13 mouse cellular contexts compared by ENCODE assay signal in genomic region chr12:69250756-69251155, GRCm38 (mm10).
"Had no signal": no experiment of that assay in that cellular context is flagged by ENCODE, and none has a peak within 500 bp of the region (broad histone marks: within the 10 kb centered on the region; RNA-seq: fewer than 3 reads in every experiment).

No protein-coding gene starts in this region.

- H3K4me1 ChIP-seq: limb, embryonic 12.5 days; lung, embryonic 15.5 days; midbrain, embryonic 10.5 days; neural tube, embryonic 13.5 days; stomach, embryonic 15.5 days had no signal

- H3K4me3 ChIP-seq: limb, embryonic 12.5 days; lung, embryonic 15.5 days; midbrain, embryonic 10.5 days; neural tube, embryonic 13.5 days; stomach, embryonic 15.5 days had no signal

- ATAC-seq: midbrain, embryonic 16.5 days had no signal

- H3K9me3 ChIP-seq: limb, embryonic 12.5 days; lung, embryonic 15.5 days; midbrain, embryonic 10.5 days; neural tube, embryonic 13.5 days; stomach, embryonic 15.5 days had no signal

- H3K4me2 ChIP-seq: limb, embryonic 12.5 days; lung, embryonic 15.5 days; neural tube, embryonic 13.5 days; stomach, embryonic 15.5 days had no signal

- H3K27me3 ChIP-seq: limb, embryonic 12.5 days; lung, embryonic 15.5 days; neural tube, embryonic 13.5 days; stomach, embryonic 15.5 days had no signal

- H3K27ac ChIP-seq: kidney, postnatal 0 days; limb, embryonic 12.5 days; lung, embryonic 15.5 days; midbrain, embryonic 10.5 days; neural tube, embryonic 13.5 days; stomach, embryonic 15.5 days had no signal

- H3K9ac ChIP-seq: limb, embryonic 12.5 days; lung, embryonic 15.5 days; neural tube, embryonic 13.5 days; stomach, embryonic 15.5 days had no signal

- DNase-seq: kidney, adult 11 months; kidney, adult 9 months; kidney, postnatal 36 days; lung, postnatal 14 days; right cerebral cortex, postnatal 14 days; thymus, postnatal 4 days had no signal

- H3K36me3 ChIP-seq: limb, embryonic 12.5 days; lung, embryonic 15.5 days; midbrain, embryonic 10.5 days; neural tube, embryonic 13.5 days; stomach, embryonic 15.5 days had no signal
